Mouse (Mus musculus): Measurements from ENCODE around the gene Tomm20.
"Not testable (repeated sequence)": the region's sequence is repeated elsewhere in the genome, so short reads cannot be mapped to it uniquely, and the experiment has no call there.

Tomm20 gene

GRCm38 (mm10) chr8:126884202-126884926 lies 61.3 kb downstream of the Tomm20 start:
- DNase-seq (ENCODE audit: low spot score), result peak; percentile 71

GRCm38 (mm10) chr8:126883752-126884151 lies 61.9 kb downstream of the Tomm20 start:
- DNase-seq (ENCODE audit: low spot score), result no peak

GRCm38 (mm10) chr8:126882586-126882985 lies 63.1 kb downstream of the Tomm20 start:
- not testable (repeated sequence) for DNase-seq (ENCODE audit: low spot score)

- DNase-seq (ENCODE audit: low spot score), result no peak
Observed at GRCm38 (mm10) chr8:126881641-126882140, 64.0 kb downstream of the Tomm20 start.
